Mouse (Mus musculus): ENCODE measurements at regions not wholly inside any gene's neighbourhood (a gene's known extent, or its start where the extent isn't known, plus 50 kb on each side); places are given as distances from the start of the nearest gene placed in this dataset.

- DNase-seq (ENCODE audit: low spot score) = peak; percentile 16
Observed at GRCm38 (mm10) chr12:24252071-24252874, 155.2 kb upstream of the 9030624G23Rik start.
